Mouse (Mus musculus) intestine, postnatal 0 days (tissue): ENCODE data around the gene Cltc. TPM values are rescaled to one million over a fixed set of nuclear protein-coding genes. Genes with fewer than 3 reads are reported as not detected.

Source experiments
- ATAC-seq: fragments of 200-750 bp; cut with Nextera tagmentation; 2 replicates; pipeline ENCODE4 v1.8.0; 2017; ENCODE audit warnings: mild to moderate bottlenecking, moderate TSS enrichment, moderate library complexity
- H3K27ac ChIP-seq: fragments of 300-500 bp; sonication (generic); 2 replicates; pipeline ENCODE4 v1.5.1; 2014; ENCODE audit warnings: mild to moderate bottlenecking, low read depth, low read length, moderate library complexity
- H3K27me3 ChIP-seq: fragments of 300-500 bp; sonication (generic); replicated peaks from 2 replicates; pipeline ENCODE4 v1.6.1; 2014; ENCODE audit warnings: low read length, mixed read lengths; ENCODE audit not compliant: control insufficient read depth, insufficient read depth
- H3K36me3 ChIP-seq: fragments of 300-500 bp; sonication (generic); 2 replicates; pipeline ENCODE4 v1.6.1; 2014; ENCODE audit warnings: mild to moderate bottlenecking, moderate library complexity; ENCODE audit not compliant: control insufficient read depth, insufficient read depth
- H3K4me1 ChIP-seq: fragments of 300-500 bp; sonication (generic); replicated peaks from 2 replicates; pipeline ENCODE4 v1.6.1; 2014; ENCODE audit warnings: antibody characterized with exemption, low read length, mixed read lengths; ENCODE audit not compliant: control insufficient read depth, insufficient read depth
- H3K4me2 ChIP-seq: fragments of 300-500 bp; sonication (generic); replicated peaks from 2 replicates; pipeline ENCODE4 v1.6.1; 2014; ENCODE audit warnings: low read depth, mild to moderate bottlenecking, moderate library complexity
- H3K4me3 ChIP-seq: fragments of 300-500 bp; sonication (generic); 2 replicates; pipeline ENCODE4 v1.5.1; 2014; ENCODE audit warnings: low read depth, low read length
- H3K9ac ChIP-seq: fragments of 300-500 bp; sonication (generic); 2 replicates; pipeline ENCODE4 v1.6.1; 2014; ENCODE audit warnings: mild to moderate bottlenecking, low read depth, low read length
- H3K9me3 ChIP-seq: fragments of 300-500 bp; sonication (generic); 2 replicates; pipeline ENCODE4 v1.6.1; 2016; ENCODE audit warnings: mixed run types; ENCODE audit not compliant: control insufficient read depth
- CTCF ChIP-seq: sonication (generic); IDR thresholded peaks from 2 replicates; pipeline ENCODE4 v1.5.1; 2016; ENCODE audit warnings: low read depth, mild to moderate bottlenecking, control low read depth, antibody characterized with exemption, moderate library complexity
- WGBS: fragments of 180-500 bp; shearing (Covaris S2); extraction: QIAGEN DNeasy Blood & Tissue Kit; methylation state at CpG from one replicate; pipeline ENCODE4 v1.1.7; 2014; 5-methylcytosine and 5-hydroxymethylcytosine counted together
- polyA plus RNA-seq: library from polyadenylated mRNA; unstranded; fragments of >200 nt; fragmentation: Nextera tagmentation; extraction: Ambion mirVana; gene quantifications from 2 replicates; pipeline ENCODE4 v1.2.1, GENCODE M21; 2015

The Cltc gene
- polyA plus RNA-seq, 1 experiment from 2014 or later, result 87.3 TPM

DNA sequence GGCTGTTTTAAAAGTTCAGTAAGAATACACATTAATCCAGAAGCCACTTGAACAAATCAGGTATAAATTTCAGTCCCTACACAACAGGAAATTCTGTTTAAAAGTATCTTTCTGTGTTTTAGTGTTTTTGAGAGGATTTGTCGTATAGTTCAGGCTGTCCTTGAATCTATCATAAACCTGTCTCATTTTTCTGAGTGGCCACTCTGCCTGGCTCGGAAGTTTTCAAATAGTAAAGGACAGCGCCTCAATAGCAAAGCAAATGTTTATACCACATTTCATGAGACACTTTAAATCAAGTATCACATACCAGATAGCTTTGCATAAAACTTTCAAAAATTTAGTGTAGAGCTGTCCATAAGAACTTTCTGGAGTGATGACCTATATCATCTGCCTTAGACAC, 39.0 kb downstream of the Cltc start:
- ATAC-seq, result no peak
- Histone ChIP-seq H3K4me3 (no peak overlapping the region), H3K4me2 (no peak overlapping the region), H3K9ac (no peak overlapping the region), H3K9me3 (no peaks in the 10 kb centered on the region), H3K4me1 (no peaks in the 10 kb centered on the region), H3K36me3 (peaks cover 71% of the 10 kb centered on the region), H3K27ac (no peak overlapping the region), H3K27me3 (no peaks in the 10 kb centered on the region)
- WGBS, result 84% methylated on average over 3 of the region's 3 CpGs
- no peak for TF ChIP-seq CTCF

DNA sequence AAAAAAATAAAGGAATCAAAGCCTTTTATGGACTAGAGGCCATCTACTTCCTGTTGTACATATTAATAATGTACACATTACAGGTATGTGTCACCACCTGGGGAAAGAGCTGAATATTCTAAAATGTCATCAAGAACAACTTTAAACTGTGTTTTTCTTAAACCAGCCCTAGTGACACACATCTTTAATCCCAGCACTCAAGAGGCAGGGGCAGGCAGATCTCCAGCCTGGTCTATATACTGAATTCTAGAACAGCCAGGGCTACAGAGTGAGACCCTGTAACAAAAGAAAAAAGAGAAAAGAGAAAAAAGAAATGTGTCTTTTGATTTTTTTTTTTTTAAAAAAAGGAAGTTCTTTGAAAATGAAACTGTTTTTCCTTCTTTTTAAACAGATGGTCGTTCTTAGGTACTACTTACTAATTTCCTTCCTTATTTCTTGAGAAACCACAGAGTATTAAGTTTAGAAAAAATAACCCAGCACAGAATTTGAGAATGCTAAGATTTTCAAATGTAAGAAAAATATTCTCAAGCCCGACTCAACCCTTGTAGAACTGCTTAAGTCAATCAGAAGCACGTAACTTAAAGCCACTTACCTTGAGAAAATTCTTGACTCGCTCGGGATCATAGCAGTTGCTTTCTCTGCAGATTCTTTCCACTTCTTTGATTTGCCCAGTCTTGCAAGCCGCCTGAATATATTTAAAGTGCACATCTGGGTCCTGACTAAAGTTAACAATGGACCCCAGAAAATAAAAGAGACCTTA, 39.9 kb downstream of the Cltc start:
- Histone ChIP-seq H3K27ac (no peak overlapping the region), H3K4me3 (no peak overlapping the region), H3K9ac (no peak overlapping the region), H3K36me3 (peaks cover 72% of the 10 kb centered on the region), H3K9me3 (no peaks in the 10 kb centered on the region), H3K4me2 (no peak overlapping the region), H3K4me1 (no peaks in the 10 kb centered on the region), H3K27me3 (no peaks in the 10 kb centered on the region)
- WGBS, result 91% methylated on average over 6 of the region's 6 CpGs
- no peak for ATAC-seq
- TF ChIP-seq CTCF, result no peak

DNA sequence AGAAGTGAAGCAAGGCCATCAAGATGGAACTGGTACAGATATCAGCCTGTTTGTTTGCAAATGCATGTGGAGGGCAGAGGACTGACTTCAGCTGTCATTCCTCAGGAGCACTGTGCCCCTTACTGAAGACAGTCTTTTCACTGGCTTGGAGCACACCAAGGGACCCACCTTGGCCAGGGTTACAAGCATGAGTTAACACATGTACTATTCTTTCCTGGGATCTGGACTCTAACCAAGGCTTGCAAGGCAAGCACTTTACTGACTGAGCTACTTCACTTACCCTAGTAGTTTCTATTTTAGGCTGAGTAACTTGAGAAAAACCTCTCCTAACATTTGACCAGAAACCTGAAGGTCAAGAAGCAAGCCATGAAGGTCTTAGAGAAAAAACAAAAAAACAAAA, 42.8 kb downstream of the Cltc start:
- H3K36me3 ChIP-seq, result peaks cover 79% of the 10 kb centered on the region
- no peak overlapping the region for H3K27ac ChIP-seq

DNA sequence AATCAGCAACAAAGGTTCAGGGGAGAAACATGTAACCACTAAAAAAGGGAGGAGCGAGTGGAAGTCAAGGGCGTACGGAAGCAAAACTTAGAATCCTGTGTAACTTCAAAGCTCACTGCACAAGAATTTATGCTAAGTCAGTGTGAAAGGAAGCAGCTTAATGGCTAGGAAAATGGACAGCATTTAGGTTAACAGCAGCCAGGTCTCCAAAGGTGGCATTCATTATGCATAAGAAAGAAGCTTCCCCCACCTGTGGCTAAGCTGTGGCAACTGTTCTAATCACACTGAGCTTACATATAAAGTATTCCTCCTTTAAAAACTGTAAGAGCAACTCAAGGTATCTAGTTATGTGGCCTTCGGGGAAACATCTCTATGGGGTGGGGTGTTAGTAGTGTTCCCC, 56.2 kb downstream of the Cltc start:
- Histone ChIP-seq H3K4me2 (no peak overlapping the region), H3K27me3 (no peaks in the 10 kb centered on the region), H3K9me3 (no peaks in the 10 kb centered on the region), H3K4me3 (no peak overlapping the region), H3K36me3 (peaks cover 93% of the 10 kb centered on the region), H3K9ac (no peak overlapping the region), H3K27ac (no peak overlapping the region; the same call in 1 of the 2 replicates), H3K4me1 (no peaks in the 10 kb centered on the region)
- TF ChIP-seq CTCF, result no peak
- 93% methylated on average over 4 of the region's 4 CpGs for WGBS
- ATAC-seq, result no peak

More for the DNA sequence above, 42.8 kb downstream of the Cltc start:
- Histone ChIP-seq H3K9ac (no peak overlapping the region), H3K9me3 (no peaks in the 10 kb centered on the region), H3K4me2 (no peak overlapping the region), H3K4me3 (no peak overlapping the region), H3K27me3 (no peaks in the 10 kb centered on the region), H3K4me1 (no peaks in the 10 kb centered on the region)
- TF ChIP-seq CTCF, result no peak
- ATAC-seq, result no peak

DNA sequence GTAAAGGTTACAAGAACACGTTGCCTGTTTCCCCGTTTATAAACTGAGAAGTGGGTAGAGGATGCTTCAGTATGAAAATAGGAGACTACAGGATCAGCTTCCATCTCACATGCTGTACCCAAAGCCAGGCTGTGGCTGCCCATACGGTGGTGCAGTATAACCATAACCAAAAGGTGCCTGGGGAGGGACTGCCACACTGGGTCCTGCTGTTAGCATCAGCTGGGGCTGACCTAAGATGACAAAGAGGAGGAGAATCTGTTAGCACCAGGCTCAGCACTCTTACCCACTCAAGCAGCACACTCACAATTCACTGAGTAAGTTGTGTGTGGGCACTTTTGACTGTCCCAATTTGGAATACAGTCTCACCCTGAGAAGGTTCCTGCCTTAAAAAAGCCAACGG, 61.9 kb downstream of the Cltc start:
- 84% methylated on average over 4 of the region's 4 CpGs for WGBS
- no peak overlapping the region for H3K9ac ChIP-seq
- ATAC-seq, result no peak
- peaks cover 79% of the 10 kb centered on the region for H3K36me3 ChIP-seq
- H3K4me2 ChIP-seq, result no peak overlapping the region
- TF ChIP-seq CTCF, result no peak
- no peaks in the 10 kb centered on the region for H3K27me3 ChIP-seq
- H3K4me3 ChIP-seq, result no peak overlapping the region
- H3K4me1 ChIP-seq, result no peaks in the 10 kb centered on the region
- H3K9me3 ChIP-seq, result no peaks in the 10 kb centered on the region
- H3K27ac ChIP-seq, result no peak overlapping the region

DNA sequence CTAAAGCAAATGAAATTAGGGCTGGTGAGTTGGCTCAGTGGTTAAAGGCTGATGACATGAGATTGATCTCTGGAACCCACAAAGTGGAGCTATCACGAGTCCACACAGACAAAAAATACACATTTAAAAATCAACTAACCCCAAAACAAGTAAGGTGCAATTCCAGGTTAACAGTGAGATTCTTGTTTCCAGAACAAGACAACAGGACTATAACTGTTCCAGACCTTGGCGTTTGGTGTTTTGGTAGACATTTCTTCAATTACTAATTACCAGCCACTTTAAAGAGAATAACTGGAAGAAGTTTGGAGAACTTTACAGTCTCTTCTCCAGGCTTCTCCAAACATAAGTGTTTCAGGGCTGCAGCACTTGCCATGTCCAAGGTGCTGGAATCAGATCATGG, 64.8 kb downstream of the Cltc start:
- Histone ChIP-seq H3K27ac (no peak overlapping the region; the same call in 1 of the 2 replicates), H3K4me3 (no peak overlapping the region), H3K4me2 (no peak overlapping the region), H3K9me3 (no peaks in the 10 kb centered on the region), H3K9ac (no peak overlapping the region), H3K4me1 (no peaks in the 10 kb centered on the region), H3K36me3 (peaks cover 63% of the 10 kb centered on the region), H3K27me3 (no peaks in the 10 kb centered on the region)
- TF ChIP-seq CTCF, result no peak
- WGBS, result 78% methylated on average over 2 of the region's 2 CpGs
- ATAC-seq, result no peak
